Mouse (Mus musculus) G1E (cell line): ENCODE data around the gene Atg10.

ENCODE experiments used
- CTCF ChIP-seq: IDR thresholded peaks from 2 replicates; pipeline ENCODE4 v1.5.1; 2012; ENCODE audit warnings: low read depth, low read length, inconsistent platforms, mixed read lengths
- GATA1 ChIP-seq: IDR thresholded peaks from 2 replicates; pipeline ENCODE4 v1.6.1; 2012; ENCODE audit warnings: borderline replicate concordance, low read length, inconsistent platforms, mixed read lengths
- GATA2 ChIP-seq: IDR thresholded peaks from 2 replicates; pipeline ENCODE4 v1.6.1; 2012; ENCODE audit warnings: low read depth, low read length, inconsistent platforms, borderline replicate concordance
- POLR2AphosphoS5 ChIP-seq: IDR thresholded peaks from 2 replicates; pipeline ENCODE4 v1.6.1; 2012; ENCODE audit warnings: low read depth, low read length, inconsistent platforms; ENCODE audit not compliant: insufficient replicate concordance

DNA sequence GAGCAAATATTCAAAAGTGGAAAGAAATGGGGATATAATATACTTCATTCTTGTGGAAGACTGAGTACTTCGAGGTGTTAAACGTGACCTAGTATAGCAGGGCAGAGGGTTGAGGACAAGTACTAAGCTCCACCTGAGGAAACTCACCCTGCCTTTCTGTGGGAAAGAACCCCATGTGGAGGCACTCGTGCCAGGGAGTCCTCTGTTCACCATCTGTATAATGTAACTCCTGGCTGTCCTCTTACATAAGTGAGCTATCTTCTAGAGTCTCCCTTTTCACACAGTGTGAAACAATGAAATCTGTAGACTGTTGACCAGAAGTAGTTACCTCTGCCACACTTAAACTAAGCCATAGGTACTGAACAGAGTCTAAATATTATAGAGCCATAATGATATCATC is 63.2 kb downstream of the Atg10 start:
- TF ChIP-seq GATA2 (no peak), CTCF (no peak), POLR2AphosphoS5 (no peak), GATA1 (no peak)
